Mouse (Mus musculus): ENCODE data around the gene Sstr3.

- TF ChIP-seq CTCF (IDR thresholded peaks at IDR 0.05; ENCODE audit: insufficient read depth, low read depth, low read length) (no peak), POLR2A (IDR thresholded peaks at IDR 0.05; ENCODE audit: insufficient read depth, low read depth, low read length) (no peak)
Measured at GRCm38 (mm10) chr15:78528726-78529411, 15.6 kb downstream of the Sstr3 start.
